Mouse (Mus musculus): ENCODE measurements around the gene Rhog. TPM values are rescaled to one million over a fixed set of nuclear protein-coding genes. Genes with fewer than 3 reads are reported as not detected.

Gene Rhog
- polyA plus RNA-seq, 1 experiment: 165 TPM

GRCm38 (mm10) chr7:102256636-102257035 lies 782 bp upstream of the Rhog start:
- DNase-seq (ENCODE audit: low read depth in 1 of 2, low spot score in 2 of 2): no peak
- Histone ChIP-seq H3K27me3 (ENCODE audit: control insufficient read depth, insufficient read depth, low read length) (no peaks in the 10 kb centered on the region; the same call in 1 of the 2 replicates), H3K4me3 (ENCODE audit: extremely low read depth, insufficient read depth, insufficient read length) (no peak overlapping the region), H3K4me1 (ENCODE audit: control insufficient read depth, insufficient read depth, insufficient read length) (no peaks in the 10 kb centered on the region), H3K36me3 (ENCODE audit: control insufficient read depth, insufficient read depth, low read length) (no peaks in the 10 kb centered on the region), H3K27ac (ENCODE audit: insufficient read depth, low read length) (no peak overlapping the region)
- no peak for TF ChIP-seq POLR2A (IDR thresholded peaks at IDR 0.05; ENCODE audit: low read depth, low read length)
- TF ChIP-seq CTCF (IDR thresholded peaks at IDR 0.05; ENCODE audit: extremely low read depth, insufficient read depth, insufficient read length, insufficient replicate concordance): no peak
- WGBS: 94% methylated on average over 3 of the region's 3 CpGs

- Histone ChIP-seq H3K4me3 (ENCODE audit: extremely low read depth, insufficient read depth, insufficient read length) (no peak overlapping the region), H3K4me1 (ENCODE audit: control insufficient read depth, insufficient read depth, insufficient read length) (peaks cover 5% of the 10 kb centered on the region; the same call in 1 of the 2 replicates), H3K36me3 (ENCODE audit: control insufficient read depth, insufficient read depth, low read length) (no peaks in the 10 kb centered on the region), H3K27ac (ENCODE audit: insufficient read depth, low read length) (no peak overlapping the region), H3K27me3 (ENCODE audit: control insufficient read depth, insufficient read depth, low read length) (no peaks in the 10 kb centered on the region; the same call in 1 of the 2 replicates)
- WGBS: 76% methylated on average over 1 of the region's 1 CpGs
- no peak for TF ChIP-seq CTCF (IDR thresholded peaks at IDR 0.05; ENCODE audit: extremely low read depth, insufficient read depth, insufficient read length, insufficient replicate concordance)
- no peak for TF ChIP-seq POLR2A (IDR thresholded peaks at IDR 0.05; ENCODE audit: low read depth, low read length)
- no peak for DNase-seq (ENCODE audit: low read depth in 1 of 2, low spot score in 2 of 2)
Measured at GRCm38 (mm10) chr7:102253631-102254030, 2.2 kb downstream of the Rhog start.

- H3K4me3 ChIP-seq (ENCODE audit: extremely low read depth, insufficient read depth, insufficient read length): peak overlapping the region; percentile 88
- H3K27me3 ChIP-seq (ENCODE audit: control insufficient read depth, insufficient read depth, low read length): no peaks in the 10 kb centered on the region
- H3K4me1 ChIP-seq (ENCODE audit: control insufficient read depth, insufficient read depth, insufficient read length): peaks cover 30% of the 10 kb centered on the region
- TF ChIP-seq CTCF (IDR thresholded peaks at IDR 0.05; ENCODE audit: extremely low read depth, insufficient read depth, insufficient read length, insufficient replicate concordance) (peak; percentile 22; the same call in 1 of the 2 replicates), POLR2A (IDR thresholded peaks at IDR 0.05; ENCODE audit: low read depth, low read length) (peak; percentile 14; the same call in 1 of the 2 replicates)
- WGBS: under 1% methylated on average over 32 of the region's 33 CpGs
- DNase-seq (ENCODE audit: low read depth in 1 of 2, low spot score in 2 of 2): peak; percentile 84 to 94
- H3K27ac ChIP-seq (ENCODE audit: insufficient read depth, low read length): peak overlapping the region; percentile 100
- no peaks in the 10 kb centered on the region for H3K36me3 ChIP-seq (ENCODE audit: control insufficient read depth, insufficient read depth, low read length)
Measured at GRCm38 (mm10) chr7:102250631-102251214, 5.1 kb downstream of the Rhog start.

- H3K27me3 ChIP-seq (ENCODE audit: control insufficient read depth, insufficient read depth, low read length): no peaks in the 10 kb centered on the region
- peak; percentile 87 for TF ChIP-seq POLR2A (IDR thresholded peaks at IDR 0.05; ENCODE audit: low read depth, low read length)
- no peak for TF ChIP-seq CTCF (IDR thresholded peaks at IDR 0.05; ENCODE audit: extremely low read depth, insufficient read depth, insufficient read length, insufficient replicate concordance)
- H3K4me3 ChIP-seq (ENCODE audit: extremely low read depth, insufficient read depth, insufficient read length): peak overlapping the region; percentile 88
- peaks cover 36% of the 10 kb centered on the region for H3K4me1 ChIP-seq (ENCODE audit: control insufficient read depth, insufficient read depth, insufficient read length)
- no peaks in the 10 kb centered on the region for H3K36me3 ChIP-seq (ENCODE audit: control insufficient read depth, insufficient read depth, low read length)
- peak overlapping the region; percentile 100 for H3K27ac ChIP-seq (ENCODE audit: insufficient read depth, low read length)
- peak; percentile 66 to 83 for DNase-seq (ENCODE audit: low read depth in 1 of 2, low spot score in 2 of 2)
- 2% methylated on average over 35 of the region's 49 CpGs for WGBS
Measured at GRCm38 (mm10) chr7:102249896-102250630, 5.8 kb downstream of the Rhog start.

- TF ChIP-seq POLR2A (IDR thresholded peaks at IDR 0.05; ENCODE audit: low read depth, low read length) (no peak), CTCF (IDR thresholded peaks at IDR 0.05; ENCODE audit: extremely low read depth, insufficient read depth, insufficient read length, insufficient replicate concordance) (no peak)
- H3K27ac ChIP-seq (ENCODE audit: insufficient read depth, low read length): peak overlapping the region; percentile 97
- H3K27me3 ChIP-seq (ENCODE audit: control insufficient read depth, insufficient read depth, low read length): no peaks in the 10 kb centered on the region
- H3K36me3 ChIP-seq (ENCODE audit: control insufficient read depth, insufficient read depth, low read length): no peaks in the 10 kb centered on the region
- H3K4me3 ChIP-seq (ENCODE audit: extremely low read depth, insufficient read depth, insufficient read length): peak overlapping the region; percentile 85
- peak; percentile 38 to 67 for DNase-seq (ENCODE audit: low read depth in 1 of 2, low spot score in 2 of 2)
- under 1% methylated on average over 23 of the region's 23 CpGs for WGBS
- peaks cover 42% of the 10 kb centered on the region for H3K4me1 ChIP-seq (ENCODE audit: control insufficient read depth, insufficient read depth, insufficient read length)
Measured at GRCm38 (mm10) chr7:102249531-102249895, 6.3 kb downstream of the Rhog start.

GRCm38 (mm10) chr7:102248691-102249404 lies 7.0 kb downstream of the Rhog start:
- no peaks in the 10 kb centered on the region for H3K27me3 ChIP-seq (ENCODE audit: control insufficient read depth, insufficient read depth, low read length)
- TF ChIP-seq CTCF (IDR thresholded peaks at IDR 0.05; ENCODE audit: extremely low read depth, insufficient read depth, insufficient read length, insufficient replicate concordance) (no peak), POLR2A (IDR thresholded peaks at IDR 0.05; ENCODE audit: low read depth, low read length) (no peak)
- peak; percentile 21 to 62 for DNase-seq (ENCODE audit: low read depth in 1 of 2, low spot score in 2 of 2)
- WGBS: under 1% methylated on average over 16 of the region's 16 CpGs
- peaks cover 48% of the 10 kb centered on the region for H3K4me1 ChIP-seq (ENCODE audit: control insufficient read depth, insufficient read depth, insufficient read length)
- no peaks in the 10 kb centered on the region for H3K36me3 ChIP-seq (ENCODE audit: control insufficient read depth, insufficient read depth, low read length)
- peak overlapping the region; percentile 85 for H3K4me3 ChIP-seq (ENCODE audit: extremely low read depth, insufficient read depth, insufficient read length)
- peak overlapping the region; percentile 97 for H3K27ac ChIP-seq (ENCODE audit: insufficient read depth, low read length)
